Mouse (Mus musculus) G1E (cell line): Measurements from ENCODE around the gene Trmt61a.

Source experiments
- CTCF ChIP-seq: IDR thresholded peaks from 2 replicates; pipeline ENCODE4 v1.5.1; 2012; ENCODE audit warnings: low read depth, low read length, inconsistent platforms, mixed read lengths
- GATA1 ChIP-seq: IDR thresholded peaks from 2 replicates; pipeline ENCODE4 v1.6.1; 2012; ENCODE audit warnings: borderline replicate concordance, low read length, inconsistent platforms, mixed read lengths
- GATA2 ChIP-seq: IDR thresholded peaks from 2 replicates; pipeline ENCODE4 v1.6.1; 2012; ENCODE audit warnings: low read depth, low read length, inconsistent platforms, borderline replicate concordance
- POLR2AphosphoS5 ChIP-seq: IDR thresholded peaks from 2 replicates; pipeline ENCODE4 v1.6.1; 2012; ENCODE audit warnings: low read depth, low read length, inconsistent platforms; ENCODE audit not compliant: insufficient replicate concordance
- TAL1 ChIP-seq: conservative IDR thresholded peaks from 2 replicates; pipeline ENCODE4 v1.6.1; 2012; ENCODE audit warnings: low read depth, low read length, inconsistent platforms, mixed read lengths

DNA sequence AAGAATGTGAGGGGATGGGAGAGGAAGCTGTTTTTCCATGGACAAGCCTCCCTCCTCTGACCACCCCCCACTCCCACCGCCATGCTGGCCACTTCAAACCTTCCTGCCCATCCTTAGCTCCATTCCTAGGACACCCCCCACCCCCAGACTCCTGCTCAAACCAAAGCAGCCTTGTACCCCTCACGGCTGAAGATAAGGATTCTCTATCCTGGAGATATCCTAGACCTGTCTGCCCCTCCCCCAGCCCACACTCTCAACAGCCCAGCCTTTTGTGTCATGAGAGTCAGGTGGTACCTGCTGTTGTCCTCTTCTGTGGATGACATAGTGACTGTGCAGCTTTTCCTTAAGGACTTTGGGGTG lies 10.1 kb downstream of the Trmt61a start:
- TF ChIP-seq CTCF (no peak), GATA2 (no peak), GATA1 (no peak), TAL1 (no peak), POLR2AphosphoS5 (no peak)
